Mouse (Mus musculus): Measurements from ENCODE around the gene Zfp213.

- no peak for TF ChIP-seq CTCF (IDR thresholded peaks at IDR 0.05; ENCODE audit: insufficient read depth, low read length)
- no peak for TF ChIP-seq POLR2A (IDR thresholded peaks at IDR 0.05; ENCODE audit: borderline replicate concordance, extremely low read depth, low read depth, low read length)
Measured at GRCm38 (mm10) chr17:23545841-23546240, 18.2 kb downstream of the Zfp213 start.

Measured in lung, adult 2 months (tissue).